Mouse (Mus musculus) adrenal gland, postnatal 4 days (tissue): ENCODE measurements around the gene Lrba. TPM values are rescaled to one million over a fixed set of nuclear protein-coding genes. Genes with fewer than 3 reads are reported as not detected.

Experiments used
- total RNA-seq, 2 experiments: library from RNA; stranded (reverse); gene quantifications; 2 replicates each; pipeline ENCODE4 v1.2.3; 2021

Lrba gene
- total RNA-seq, 2 experiments from 2014 or later = 33.1 to 43.6 TPM

Other genes starting within 250 kb of the Lrba start
- not detected for gene Prss48, start 222.2 kb upstream of the Lrba start, total RNA-seq
- 1,000 to 10,000 TPM; 1,164 to 1,170 TPM for gene Rps3a1, start 82.0 kb upstream of the Lrba start, total RNA-seq